Mouse (Mus musculus): ENCODE measurements at regions not wholly inside any gene's neighbourhood (a gene's known extent, or its start where the extent isn't known, plus 50 kb on each side); places are given as distances from the start of the nearest gene placed in this dataset.

DNA sequence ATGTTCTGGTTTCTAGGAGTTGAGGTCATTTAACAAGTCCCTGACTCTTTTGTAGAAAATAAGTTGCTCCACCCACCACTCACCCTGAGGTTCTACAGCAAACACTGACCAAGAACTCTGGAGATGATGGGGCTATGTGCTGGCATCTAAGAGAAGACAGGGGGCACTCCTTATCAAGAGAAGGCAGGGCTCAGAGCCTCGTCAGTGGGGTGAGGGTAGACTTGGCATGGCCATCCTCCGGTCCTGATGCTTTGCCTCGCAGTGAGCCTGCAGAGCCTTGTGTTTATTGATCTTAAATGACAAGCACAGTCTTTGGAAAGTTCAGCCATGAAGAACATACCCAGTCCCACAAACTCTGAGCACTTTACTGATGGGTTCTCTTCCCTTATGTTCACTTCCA, 370.1 kb upstream of the 3110018I06Rik start:
- no peak for DNase-seq (ENCODE audit: low spot score)

DNA sequence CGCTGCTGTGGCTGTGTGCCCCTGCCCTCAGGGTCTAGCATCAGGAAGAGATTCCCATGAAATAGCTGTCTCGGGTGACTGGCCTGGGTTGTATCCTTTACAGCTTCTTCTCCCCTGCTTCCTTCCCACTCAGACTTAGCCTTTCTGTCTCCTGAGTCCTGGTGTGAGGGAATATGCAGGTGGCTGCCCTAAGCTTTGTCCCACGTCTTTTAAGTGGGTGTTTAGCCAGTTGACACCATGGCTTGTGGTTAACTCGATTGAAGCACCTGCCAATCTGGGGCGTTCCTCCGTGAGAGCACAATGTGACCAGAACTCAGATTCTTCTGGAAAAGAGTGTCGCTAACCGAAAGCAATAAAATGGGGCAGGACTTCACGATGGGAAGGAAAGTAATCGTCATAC, 369.4 kb upstream of the 3110018I06Rik start:
- DNase-seq (ENCODE audit: low spot score): no peak

DNA sequence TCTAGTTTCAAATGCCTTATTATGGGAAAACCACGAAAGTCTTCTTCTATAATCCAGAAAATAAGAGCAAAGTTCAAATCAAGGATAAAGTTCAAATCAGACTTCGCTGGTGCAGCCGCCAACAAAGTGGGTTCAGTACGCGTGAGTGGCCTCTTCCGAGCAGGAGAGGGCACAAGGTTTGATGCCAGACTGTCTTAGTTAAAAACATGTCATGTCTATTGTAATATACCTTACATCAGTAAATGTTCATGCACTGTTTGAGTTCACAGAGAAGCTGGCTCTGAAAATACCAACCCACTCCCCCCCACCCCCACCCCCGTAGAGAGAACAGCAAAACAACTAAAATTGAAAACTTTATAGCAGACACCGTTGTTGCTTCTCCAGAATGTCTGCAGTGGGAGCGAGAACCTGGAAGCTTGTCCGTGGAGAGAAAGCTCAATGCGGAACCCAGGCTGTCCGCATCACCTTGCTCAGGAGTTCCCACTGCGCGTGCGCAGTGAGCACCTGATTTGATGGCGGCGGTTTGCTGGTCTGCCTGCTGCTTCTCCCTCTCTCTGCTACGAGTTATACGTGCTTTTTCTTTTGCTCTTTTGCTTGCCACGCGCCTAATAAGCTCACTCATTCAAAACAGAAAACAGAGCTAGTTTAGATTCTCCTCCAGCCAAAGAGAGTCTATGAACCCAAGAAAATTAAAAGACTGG, 367.8 kb upstream of the 3110018I06Rik start:
- no peak for DNase-seq (ENCODE audit: low spot score)

DNA sequence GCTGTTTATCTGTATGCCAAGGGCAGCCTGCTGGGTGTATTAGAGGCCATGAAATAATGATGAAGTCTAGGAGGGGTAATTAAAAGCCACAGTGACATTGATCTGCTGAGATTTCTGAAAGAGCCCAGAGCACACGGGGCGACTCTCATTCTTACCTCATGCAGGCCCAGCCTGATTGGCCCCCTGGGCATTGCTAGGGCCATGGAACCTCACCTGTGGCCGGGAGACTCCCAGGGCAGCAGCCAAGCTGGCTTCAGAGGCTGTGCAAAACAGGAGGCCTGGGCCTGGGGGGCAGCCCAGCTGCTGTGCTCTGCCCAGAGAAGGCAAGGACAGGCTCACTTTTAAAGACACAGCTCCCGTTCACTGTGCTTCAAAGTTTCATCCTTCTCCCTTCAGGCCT, 366.4 kb upstream of the 3110018I06Rik start:
- no peak for DNase-seq (ENCODE audit: low spot score)

DNA sequence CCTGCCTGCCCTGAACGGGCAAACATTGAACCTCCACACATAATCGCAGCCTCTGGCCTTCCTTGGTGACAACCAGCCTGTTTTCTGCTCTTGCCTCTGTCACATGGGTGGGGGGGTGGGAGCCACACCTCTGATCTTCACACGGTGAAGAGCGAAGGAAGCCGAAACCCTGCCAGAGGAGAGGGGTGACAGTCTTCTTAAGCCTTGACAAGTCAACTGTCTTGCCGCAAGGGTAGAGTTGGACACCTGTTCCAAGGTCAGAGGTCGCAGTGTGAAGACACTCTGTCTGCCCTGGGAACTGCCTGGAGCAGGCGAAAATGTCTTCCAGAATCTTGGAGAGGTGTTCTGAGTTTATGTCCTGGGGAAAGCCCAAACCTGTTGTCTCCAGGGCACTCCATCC, 364.8 kb upstream of the 3110018I06Rik start:
- no peak for DNase-seq (ENCODE audit: low spot score)

DNA sequence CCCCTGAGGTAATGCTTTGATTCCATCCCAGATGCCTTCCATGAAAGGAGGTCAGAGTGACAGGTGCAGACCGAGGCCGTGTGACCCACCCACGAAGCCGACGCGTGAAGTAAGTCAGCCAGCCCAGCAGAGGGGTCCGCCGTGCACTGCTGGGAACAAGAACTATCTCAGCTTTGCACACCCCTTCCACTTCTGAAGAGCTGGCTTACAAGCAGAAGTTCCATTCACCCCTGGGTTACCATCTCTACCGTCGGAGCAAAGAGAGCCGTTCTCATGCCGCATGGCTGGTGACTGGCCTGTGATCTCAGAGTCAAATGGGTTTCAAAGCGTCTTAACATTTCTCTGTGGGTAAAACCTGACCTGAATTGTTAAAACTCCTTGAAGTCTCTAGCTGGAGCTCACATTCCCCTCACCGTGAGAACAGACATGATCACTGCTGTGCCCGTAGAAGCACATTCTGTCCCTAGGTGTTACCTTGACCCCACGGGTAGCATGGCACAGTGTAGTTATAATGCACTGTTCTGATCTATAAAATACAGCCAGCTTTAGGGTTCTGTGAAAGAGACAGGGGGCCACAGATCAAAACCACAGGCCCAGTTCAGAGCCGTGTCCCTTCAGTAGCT, 364.1 kb upstream of the 3110018I06Rik start:
- no peak for DNase-seq (ENCODE audit: low spot score)

DNA sequence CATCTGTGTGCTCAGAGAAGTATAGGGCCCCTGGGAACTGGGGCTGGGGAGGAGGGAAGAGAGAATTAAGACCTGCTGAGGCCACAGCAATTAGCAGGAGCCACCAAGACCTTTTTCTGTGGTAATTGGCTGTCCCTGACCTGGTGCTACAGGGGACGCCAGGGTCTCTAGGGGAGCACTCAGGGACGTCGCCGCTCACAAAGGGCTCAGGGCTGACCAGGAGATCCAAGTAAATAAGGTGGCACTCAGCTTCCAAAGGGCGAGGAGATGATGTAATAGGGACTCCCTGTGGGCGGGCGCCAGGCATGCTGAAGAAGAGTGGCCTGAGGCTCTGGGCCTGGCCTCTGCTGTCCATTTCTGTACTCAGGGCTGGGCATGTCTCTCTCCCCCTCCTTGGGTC, 363.2 kb upstream of the 3110018I06Rik start:
- DNase-seq (ENCODE audit: low spot score): no peak

DNA sequence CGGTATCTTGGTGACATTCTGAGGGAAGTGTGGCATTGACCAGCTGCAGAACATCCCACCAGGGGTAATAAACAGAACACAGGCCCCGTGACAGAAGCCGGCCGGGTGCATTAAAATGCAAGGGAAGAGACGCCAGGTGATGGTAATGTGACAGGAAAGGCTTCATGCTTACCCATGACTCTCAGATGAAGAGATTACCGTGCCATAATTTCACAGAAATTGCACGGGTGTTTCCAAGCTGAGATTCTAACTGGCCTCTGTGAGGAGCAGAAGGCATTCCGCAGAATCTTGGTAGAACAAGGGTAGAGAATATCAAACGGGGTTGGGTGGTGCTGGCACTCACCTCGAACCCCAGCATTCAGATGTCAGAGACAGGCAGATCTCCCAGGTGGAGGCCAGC, 362.4 kb upstream of the 3110018I06Rik start:
- DNase-seq (ENCODE audit: low spot score): no peak

DNA sequence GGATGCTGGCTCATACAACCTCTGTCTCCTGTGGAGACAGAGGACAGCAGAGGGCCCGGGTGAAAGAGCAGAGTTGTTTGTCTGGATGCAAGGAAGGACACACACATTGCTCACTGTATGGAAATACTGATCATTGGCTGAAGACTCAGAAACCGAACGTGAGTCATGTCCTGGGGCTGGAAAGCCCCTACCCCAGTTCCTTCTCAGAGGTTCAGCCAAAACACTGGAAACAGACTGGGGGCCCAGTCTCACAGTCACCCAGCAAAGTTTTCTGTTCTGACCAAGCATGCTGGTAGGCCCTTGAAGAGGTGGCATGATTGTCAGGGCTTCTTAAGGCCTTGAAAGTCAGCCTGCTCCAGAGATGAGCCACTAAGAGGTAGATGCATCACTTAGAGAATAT, 360.8 kb upstream of the 3110018I06Rik start:
- no peak for DNase-seq (ENCODE audit: low spot score)

DNA sequence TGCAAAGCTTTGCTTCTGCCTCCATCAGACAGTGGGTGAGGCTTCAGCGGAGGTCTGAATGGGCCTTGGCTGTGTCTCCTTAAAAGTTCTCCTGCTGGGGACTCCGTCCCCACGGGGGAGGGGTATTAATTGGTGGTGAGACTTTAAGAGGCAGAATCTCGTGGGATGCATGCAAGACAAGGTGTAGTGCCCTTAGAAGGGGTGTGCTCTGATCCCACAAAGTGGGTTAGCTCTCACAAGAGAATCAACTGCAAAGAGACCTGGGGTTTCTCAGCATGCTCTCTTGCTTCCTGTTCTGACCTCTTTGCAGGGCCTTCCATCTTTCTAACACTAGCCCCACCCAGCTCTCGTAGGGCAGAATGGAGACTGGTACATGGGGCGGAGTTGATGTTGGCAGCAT, 359.2 kb upstream of the 3110018I06Rik start:
- no peak for DNase-seq (ENCODE audit: low spot score)

DNA sequence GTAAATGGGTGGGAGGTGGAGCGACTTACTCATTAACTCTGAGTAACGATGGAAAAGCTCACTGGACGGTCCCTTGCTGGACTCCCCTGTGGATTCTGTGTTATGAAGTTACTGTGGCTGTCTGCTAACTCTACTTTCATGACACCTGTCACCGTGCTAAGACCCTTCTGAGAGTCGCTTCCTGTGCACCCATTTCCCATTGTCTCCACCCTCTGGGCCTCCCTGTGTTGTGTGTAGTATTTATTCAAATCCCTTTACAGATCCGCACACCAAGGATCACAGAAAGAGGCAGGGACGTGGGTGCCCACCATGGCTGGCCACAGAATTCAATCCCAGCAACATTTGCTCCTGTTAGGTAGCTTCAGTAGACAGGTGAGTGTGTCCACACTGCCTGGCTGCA, 357.1 kb upstream of the 3110018I06Rik start:
- DNase-seq (ENCODE audit: low spot score): no peak

DNA sequence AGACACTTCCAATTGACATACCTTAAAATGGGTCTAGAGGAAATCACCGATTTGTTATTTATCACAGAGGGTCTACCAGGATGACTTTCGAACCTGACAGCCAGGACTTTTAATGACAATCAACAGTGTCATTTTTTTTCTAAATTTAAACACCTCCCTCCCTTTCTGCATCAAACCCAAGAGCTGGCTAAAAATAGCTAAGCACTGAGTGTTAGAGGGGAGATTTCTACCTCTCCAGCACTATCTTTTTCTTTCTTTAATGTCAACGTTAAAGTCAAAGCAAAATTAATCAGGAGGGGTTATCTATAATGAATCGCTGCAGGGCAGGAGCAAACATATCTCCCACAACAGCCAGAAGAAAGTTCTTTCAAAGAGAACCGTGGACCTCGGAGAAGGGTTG, 356.6 kb upstream of the 3110018I06Rik start:
- no peak for DNase-seq (ENCODE audit: low spot score)

DNA sequence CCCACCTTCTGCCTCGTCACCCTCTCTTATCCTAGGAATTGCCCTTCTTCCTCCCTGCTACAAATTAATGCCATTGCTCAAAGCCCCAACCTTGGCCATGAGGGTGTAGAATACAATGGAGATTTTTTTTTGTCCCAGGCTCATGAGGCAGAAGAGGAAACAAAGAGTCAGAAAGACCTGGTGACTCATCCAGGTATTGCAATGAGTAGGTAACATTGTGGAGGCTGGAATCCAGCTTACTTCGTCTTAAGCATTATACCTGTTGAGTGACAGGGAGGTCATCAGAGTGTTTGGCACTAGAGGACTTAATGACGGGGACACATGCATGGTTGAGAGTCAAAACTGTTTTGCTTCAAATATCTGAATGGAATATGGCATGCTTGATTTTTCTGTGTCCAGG, 355.9 kb upstream of the 3110018I06Rik start:
- no peak for DNase-seq (ENCODE audit: low spot score)

DNA sequence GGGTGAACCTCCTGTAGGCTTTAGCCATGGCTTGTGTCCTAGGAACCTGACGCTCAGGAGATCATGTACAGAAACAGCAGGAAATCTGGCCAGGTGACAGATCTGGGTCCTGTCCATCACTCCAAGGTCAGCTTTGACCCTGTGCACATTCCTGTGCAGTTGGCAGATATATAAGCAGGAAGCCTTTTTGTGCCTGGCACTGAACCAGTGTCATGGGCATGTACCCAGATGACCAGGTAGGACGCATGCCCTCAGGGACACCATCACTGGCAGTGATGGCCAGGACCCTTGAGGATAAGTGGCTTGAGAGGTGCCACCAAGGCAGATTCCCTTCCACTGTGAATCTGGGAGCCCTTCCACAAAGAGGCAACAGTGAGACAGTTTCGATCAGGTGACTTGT, 354.1 kb upstream of the 3110018I06Rik start:
- DNase-seq (ENCODE audit: low spot score): no peak

DNA sequence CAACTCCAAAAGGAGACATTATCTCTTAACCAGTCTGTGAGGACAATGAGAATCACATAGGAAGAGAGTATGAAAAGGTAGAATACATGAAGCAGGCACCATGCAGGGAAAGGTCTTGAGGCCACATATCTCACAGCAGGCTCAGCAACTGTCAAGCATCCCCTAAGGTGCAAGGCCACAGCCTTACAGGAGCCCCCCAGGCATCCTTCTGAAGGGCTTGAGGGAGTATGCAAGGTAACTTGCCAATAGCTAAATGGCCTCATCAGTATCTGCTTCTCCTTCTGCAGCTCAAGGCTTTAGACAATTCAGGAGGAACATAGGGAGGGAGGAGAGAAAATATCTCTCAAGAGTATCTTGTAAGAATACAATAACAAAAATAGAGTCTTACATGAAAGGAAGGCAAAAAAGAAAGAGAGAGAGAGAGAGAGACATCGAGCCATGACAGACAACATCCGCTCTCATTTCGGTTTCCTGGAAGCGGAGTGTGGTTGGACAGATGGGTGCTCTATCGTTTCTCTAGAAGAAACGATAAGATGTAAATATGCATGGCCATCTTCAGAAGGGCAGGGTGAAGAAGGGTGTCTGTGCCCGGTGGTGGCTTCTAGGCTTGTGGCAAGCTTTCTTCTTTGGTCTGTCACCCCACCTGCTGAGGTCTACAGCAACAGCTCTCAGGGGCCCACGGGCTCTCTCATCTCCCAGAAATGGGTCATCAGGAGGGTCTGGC, 349.6 kb upstream of the 3110018I06Rik start:
- DNase-seq (ENCODE audit: low spot score): no peak

DNA sequence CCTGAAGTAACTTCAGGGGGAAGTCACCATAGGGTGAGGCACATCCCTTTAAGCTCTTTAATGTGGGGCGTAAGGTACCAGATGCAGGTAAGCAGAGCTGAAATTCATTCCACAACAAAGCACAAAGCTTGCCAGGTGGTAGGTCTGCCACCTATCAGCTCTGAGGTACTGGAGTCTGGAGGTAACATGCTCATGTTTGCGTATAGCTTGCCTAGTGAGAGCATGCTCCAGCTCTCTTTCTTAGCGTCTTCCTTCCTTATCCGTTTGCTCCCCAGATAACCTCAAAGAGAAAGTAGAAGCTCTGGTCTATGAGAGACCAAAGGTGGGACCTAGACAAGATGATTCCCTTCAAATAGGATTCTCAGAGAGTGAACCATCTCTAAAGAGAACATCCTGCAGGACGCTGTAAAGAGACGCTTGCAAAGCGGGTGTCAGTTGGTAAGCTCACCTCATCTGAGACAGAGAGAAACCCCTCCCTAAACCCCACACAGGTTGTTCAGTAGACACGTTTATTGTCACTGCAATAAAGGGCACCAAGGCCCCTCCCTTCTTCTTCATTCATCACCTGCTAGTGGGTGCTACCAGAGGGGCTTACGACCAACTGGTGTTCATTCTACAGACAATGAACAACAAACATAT, 347.4 kb upstream of the 3110018I06Rik start:
- DNase-seq (ENCODE audit: low spot score): no peak

DNA sequence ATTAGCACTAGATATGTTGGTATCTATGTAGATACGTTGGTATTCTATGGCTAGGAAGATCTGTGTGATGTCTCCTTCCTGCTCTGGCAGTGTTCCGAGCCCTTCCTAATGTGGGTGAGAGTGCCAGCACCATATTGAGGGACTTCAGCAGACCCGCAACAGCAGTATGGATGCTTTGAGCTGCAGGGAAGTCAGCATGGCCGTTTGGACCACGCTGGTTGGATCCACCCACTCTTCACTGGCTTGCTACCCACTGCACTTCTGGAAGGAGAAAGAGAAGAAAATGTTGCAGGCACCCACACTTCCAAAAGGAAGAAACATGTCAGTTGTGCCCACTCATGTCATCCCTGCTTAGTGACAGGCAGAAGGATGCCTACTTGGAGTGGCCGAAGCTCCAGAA, 346.2 kb upstream of the 3110018I06Rik start:
- DNase-seq (ENCODE audit: low spot score): no peak

DNA sequence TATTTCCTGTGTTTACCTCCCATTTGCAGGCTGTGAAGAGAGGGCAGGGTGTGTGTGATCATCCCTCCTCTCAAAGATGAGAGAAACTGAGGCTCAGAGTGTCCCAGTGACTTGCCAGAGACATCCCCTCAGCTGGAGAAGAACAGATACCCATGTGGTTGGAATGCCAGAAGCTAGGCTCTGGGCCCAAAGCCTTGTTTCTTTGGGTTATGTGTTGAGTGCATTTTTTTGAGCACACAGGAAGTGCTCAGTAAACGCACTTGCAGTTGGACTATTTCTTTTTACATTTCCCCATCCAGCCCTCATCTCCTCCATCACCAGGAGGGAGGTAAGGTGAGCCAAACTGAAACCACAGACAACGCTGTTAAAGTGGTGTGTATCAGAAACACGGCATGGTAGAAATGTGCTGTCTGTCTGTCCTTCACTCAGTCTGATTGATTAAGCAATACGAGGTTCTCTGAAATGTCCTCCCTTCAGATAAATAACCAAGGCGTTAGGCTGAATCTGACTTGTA, 341.8 kb upstream of the 3110018I06Rik start:
- DNase-seq (ENCODE audit: low spot score): no peak

DNA sequence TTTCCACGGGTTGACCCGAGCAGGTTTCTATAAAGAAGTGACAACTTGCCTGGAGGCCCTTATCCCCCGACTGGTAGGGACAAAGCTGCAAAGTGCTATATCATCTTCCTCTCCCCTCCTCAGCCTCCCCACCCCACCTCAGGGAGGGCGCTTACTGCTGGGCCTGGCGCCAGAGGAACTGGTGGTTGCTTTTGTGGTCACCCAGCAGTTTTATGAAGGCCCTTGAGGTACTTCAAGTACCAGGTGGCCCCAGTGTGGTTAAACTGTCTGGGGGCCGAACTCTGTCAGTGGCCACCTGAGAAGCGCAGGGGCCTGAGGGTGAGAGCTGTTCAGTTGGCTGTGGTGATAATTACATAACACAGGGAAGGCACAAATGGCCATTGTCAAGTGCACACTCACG, 340.0 kb upstream of the 3110018I06Rik start:
- no peak for DNase-seq (ENCODE audit: low spot score)

DNA sequence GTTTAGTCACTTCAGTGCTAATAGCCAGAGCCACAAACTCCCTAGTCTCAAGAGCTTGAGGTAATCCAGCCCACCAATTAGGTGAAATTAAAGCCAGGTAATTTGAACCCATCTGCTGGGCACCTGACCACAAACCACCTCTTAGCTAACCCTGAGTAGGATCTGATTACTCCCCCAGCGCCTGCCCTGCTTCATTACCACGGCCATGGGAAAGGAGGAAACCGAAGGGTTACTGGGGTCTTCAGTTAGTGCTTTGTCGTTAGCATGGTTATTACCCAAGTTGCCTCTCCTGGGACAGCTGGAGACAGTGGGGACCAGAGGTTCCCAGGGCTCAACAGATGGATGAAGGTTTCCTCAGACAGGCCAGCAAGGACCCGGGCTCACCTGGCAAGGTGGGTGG, 337.3 kb upstream of the 3110018I06Rik start:
- DNase-seq (ENCODE audit: low spot score): no peak

DNA sequence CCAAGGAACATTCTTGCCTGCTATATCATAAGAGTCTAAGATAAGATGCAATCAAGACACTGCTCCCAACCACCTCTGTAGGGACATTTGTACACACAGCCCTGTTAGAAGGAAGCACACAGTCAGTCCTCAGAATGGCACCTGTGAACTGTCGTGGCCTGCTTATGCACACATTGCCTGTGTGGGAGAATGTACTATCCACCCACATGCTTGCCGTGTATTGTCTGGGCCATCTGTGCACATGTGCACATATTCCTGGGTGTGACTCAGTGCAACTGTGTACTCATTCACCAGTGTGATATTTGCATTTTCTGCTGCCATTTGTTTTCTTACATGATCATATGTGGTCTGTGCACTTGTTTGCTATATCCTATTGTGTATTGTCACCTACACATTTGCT, 333.8 kb upstream of the 3110018I06Rik start:
- DNase-seq (ENCODE audit: low spot score): no peak

DNA sequence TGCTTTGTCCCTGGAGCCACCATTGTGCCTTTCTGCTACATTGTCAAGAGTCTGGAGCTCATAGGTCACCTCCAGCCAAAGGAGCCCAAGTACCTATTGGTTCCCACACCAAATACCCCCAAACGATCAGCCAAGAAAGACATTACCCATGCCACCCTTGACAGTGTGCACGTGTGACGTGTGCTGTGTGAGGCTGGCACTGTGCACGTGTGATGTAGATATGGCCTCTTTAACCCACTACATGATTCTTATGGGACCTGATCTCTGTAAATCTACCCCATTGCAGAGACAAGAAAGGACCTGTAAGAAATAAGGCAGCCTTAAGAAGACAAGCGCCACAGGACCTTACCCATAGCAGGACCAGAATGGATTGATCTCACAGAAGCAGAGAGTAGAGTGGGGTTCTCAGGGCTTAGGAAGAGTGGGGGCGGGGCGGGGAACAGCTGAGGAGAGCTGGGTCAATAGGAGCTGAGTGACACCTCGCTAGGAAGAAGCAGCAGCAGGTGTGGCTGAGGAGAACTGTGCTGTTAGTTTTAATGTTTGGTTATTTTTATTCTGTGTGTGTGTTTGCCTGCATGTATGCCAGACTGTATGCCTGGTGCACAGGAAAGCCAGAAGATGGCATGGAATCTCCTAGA, 331.5 kb upstream of the 3110018I06Rik start:
- no peak for DNase-seq (ENCODE audit: low spot score)
